Mouse (Mus musculus) cerebellum, adult 2 months (tissue): Measurements from ENCODE around the gene Prrx2.

Source experiments
- CTCF ChIP-seq: fragments of 200-500 bp; IDR thresholded peaks from 2 replicates; pipeline ENCODE4 v1.5.1; 2011; ENCODE audit warnings: low read depth, mild to moderate bottlenecking, control low read depth, low read length, moderate library complexity, borderline replicate concordance; ENCODE audit not compliant: insufficient read depth
- POLR2A ChIP-seq: fragments of 200-500 bp; IDR thresholded peaks from 2 replicates; pipeline ENCODE4 v1.6.1; 2011; ENCODE audit warnings: low read length, control low read depth, borderline replicate concordance; ENCODE audit not compliant: insufficient read depth

- TF ChIP-seq POLR2A, result no peak
- no peak for TF ChIP-seq CTCF
Observed at GRCm38 (mm10) chr2:30914836-30915235, 80.1 kb downstream of the Prrx2 start.
